Mouse (Mus musculus): ENCODE measurements at regions not wholly inside any gene's neighbourhood (a gene's known extent, or its start where the extent isn't known, plus 50 kb on each side); places are given as distances from the start of the nearest gene placed in this dataset.
A peak's percentile ranks its signal among the peaks of the same experiment; 100 is the strongest.

- H3K36me3 ChIP-seq (ENCODE audit: control insufficient read depth, insufficient read depth, low read length): no peaks in the 10 kb centered on the region
- H3K4me2 ChIP-seq (ENCODE audit: low read depth, low read length): peak overlapping the region; percentile 0; the same call in 1 of the 2 replicates
- peak; percentile 77 for ATAC-seq (ENCODE audit: low read depth)
- H3K4me1 ChIP-seq (ENCODE audit: control insufficient read depth, insufficient read depth, low read length): peaks cover 6% of the 10 kb centered on the region; the same call in 1 of the 2 replicates
- 0 out of 2 replicates have a peak overlapping the region, but pooled peaks have one; percentile 16 for H3K9ac ChIP-seq (replicated peaks; ENCODE audit: low read depth, low read length)
- 3% methylated on average over 19 of the region's 19 CpGs for WGBS
- peak overlapping the region; percentile 39; the same call in 1 of the 2 replicates for H3K27ac ChIP-seq (ENCODE audit: low read depth, low read length)
- no peak overlapping the region for H3K4me3 ChIP-seq (ENCODE audit: low read depth, low read length)
- H3K9me3 ChIP-seq (ENCODE audit: control insufficient read depth, low read length): no peaks in the 10 kb centered on the region
- no peaks in the 10 kb centered on the region; the same call in 1 of the 2 replicates for H3K27me3 ChIP-seq (ENCODE audit: control insufficient read depth, insufficient read depth, low read length)
Observed at GRCm38 (mm10) chr1:51697265-51698192, 218.3 kb downstream of the Myo1b start.

- no peak overlapping the region for H3K27ac ChIP-seq (ENCODE audit: low read depth, low read length)
- no peaks in the 10 kb centered on the region for H3K36me3 ChIP-seq (ENCODE audit: control insufficient read depth, insufficient read depth, low read length)
- no peak overlapping the region for H3K4me3 ChIP-seq (ENCODE audit: low read depth, low read length)
- ATAC-seq (ENCODE audit: low read depth): no peak
- H3K27me3 ChIP-seq (ENCODE audit: control insufficient read depth, insufficient read depth, low read length): no peaks in the 10 kb centered on the region; the same call in 1 of the 2 replicates
- H3K9ac ChIP-seq (replicated peaks; ENCODE audit: low read depth, low read length): no peak overlapping the region
- no peaks in the 10 kb centered on the region for H3K9me3 ChIP-seq (ENCODE audit: control insufficient read depth, low read length)
- 28% methylated on average over 2 of the region's 2 CpGs for WGBS
- peaks cover 6% of the 10 kb centered on the region; the same call in 1 of the 2 replicates for H3K4me1 ChIP-seq (ENCODE audit: control insufficient read depth, insufficient read depth, low read length)
- H3K4me2 ChIP-seq (ENCODE audit: low read depth, low read length): no peak overlapping the region
Observed at GRCm38 (mm10) chr1:51696471-51696870, 218.2 kb upstream of the Nabp1 start.

- Histone ChIP-seq H3K36me3 (ENCODE audit: control insufficient read depth, insufficient read depth, low read length) (no peaks in the 10 kb centered on the region), H3K4me3 (ENCODE audit: low read depth, low read length) (no peak overlapping the region), H3K27ac (ENCODE audit: low read depth, low read length) (no peak overlapping the region), H3K4me2 (ENCODE audit: low read depth, low read length) (no peak overlapping the region), H3K9me3 (ENCODE audit: control insufficient read depth, low read length) (no peaks in the 10 kb centered on the region), H3K9ac (replicated peaks; ENCODE audit: low read depth, low read length) (no peak overlapping the region), H3K27me3 (ENCODE audit: control insufficient read depth, insufficient read depth, low read length) (no peaks in the 10 kb centered on the region; the same call in 1 of the 2 replicates), H3K4me1 (ENCODE audit: control insufficient read depth, insufficient read depth, low read length) (no peaks in the 10 kb centered on the region)
- WGBS: 91% methylated on average over 10 of the region's 10 CpGs
- ATAC-seq (ENCODE audit: low read depth): no peak
Observed at GRCm38 (mm10) chr1:51690878-51691277, 212.7 kb upstream of the Nabp1 start.

- Histone ChIP-seq H3K4me3 (ENCODE audit: low read depth, low read length) (no peak overlapping the region), H3K4me2 (ENCODE audit: low read depth, low read length) (no peak overlapping the region), H3K27ac (ENCODE audit: low read depth, low read length) (no peak overlapping the region), H3K36me3 (ENCODE audit: control insufficient read depth, insufficient read depth, low read length) (no peaks in the 10 kb centered on the region), H3K27me3 (ENCODE audit: control insufficient read depth, insufficient read depth, low read length) (no peaks in the 10 kb centered on the region), H3K9ac (replicated peaks; ENCODE audit: low read depth, low read length) (no peak overlapping the region), H3K4me1 (ENCODE audit: control insufficient read depth, insufficient read depth, low read length) (no peaks in the 10 kb centered on the region), H3K9me3 (ENCODE audit: control insufficient read depth, low read length) (no peaks in the 10 kb centered on the region)
- ATAC-seq (ENCODE audit: low read depth): no peak
- 80% methylated on average over 9 of the region's 9 CpGs for WGBS
Observed at GRCm38 (mm10) chr1:51689461-51690223, 211.4 kb upstream of the Nabp1 start.

- 0 out of 2 replicates have a peak, but pooled peaks have one; percentile 19 for ATAC-seq (ENCODE audit: low read depth)
- H3K4me1 ChIP-seq (ENCODE audit: control insufficient read depth, insufficient read depth, low read length): no peaks in the 10 kb centered on the region
- no peak overlapping the region for H3K27ac ChIP-seq (ENCODE audit: low read depth, low read length)
Observed at GRCm38 (mm10) chr1:51688946-51689345, 210.7 kb upstream of the Nabp1 start.

GRCm38 (mm10) chr1:51688224-51688545, 210.0 kb upstream of the Nabp1 start:
- no peaks in the 10 kb centered on the region for H3K4me1 ChIP-seq (ENCODE audit: control insufficient read depth, insufficient read depth, low read length)
- no peaks in the 10 kb centered on the region for H3K36me3 ChIP-seq (ENCODE audit: control insufficient read depth, insufficient read depth, low read length)
- no peak overlapping the region for H3K9ac ChIP-seq (replicated peaks; ENCODE audit: low read depth, low read length)
- 31% methylated on average over 1 of the region's 1 CpGs for WGBS
- no peak overlapping the region for H3K4me2 ChIP-seq (ENCODE audit: low read depth, low read length)
- peak; percentile 52 for ATAC-seq (ENCODE audit: low read depth)
- no peaks in the 10 kb centered on the region for H3K9me3 ChIP-seq (ENCODE audit: control insufficient read depth, low read length)
- H3K4me3 ChIP-seq (ENCODE audit: low read depth, low read length): no peak overlapping the region
- no peaks in the 10 kb centered on the region for H3K27me3 ChIP-seq (ENCODE audit: control insufficient read depth, insufficient read depth, low read length)
- no peak overlapping the region for H3K27ac ChIP-seq (ENCODE audit: low read depth, low read length)

More at GRCm38 (mm10) chr1:51688946-51689345, 210.7 kb upstream of the Nabp1 start:
- 83% methylated on average over 5 of the region's 5 CpGs for WGBS
- H3K27me3 ChIP-seq (ENCODE audit: control insufficient read depth, insufficient read depth, low read length): no peaks in the 10 kb centered on the region
- no peak overlapping the region for H3K9ac ChIP-seq (replicated peaks; ENCODE audit: low read depth, low read length)
- no peaks in the 10 kb centered on the region for H3K9me3 ChIP-seq (ENCODE audit: control insufficient read depth, low read length)
- no peaks in the 10 kb centered on the region for H3K36me3 ChIP-seq (ENCODE audit: control insufficient read depth, insufficient read depth, low read length)
- no peak overlapping the region for H3K4me3 ChIP-seq (ENCODE audit: low read depth, low read length)
- H3K4me2 ChIP-seq (ENCODE audit: low read depth, low read length): no peak overlapping the region

- peak; percentile 91 for ATAC-seq (ENCODE audit: low read depth)
- H3K4me1 ChIP-seq (ENCODE audit: control insufficient read depth, insufficient read depth, low read length): no peaks in the 10 kb centered on the region
- no peaks in the 10 kb centered on the region for H3K36me3 ChIP-seq (ENCODE audit: control insufficient read depth, insufficient read depth, low read length)
- H3K27ac ChIP-seq (ENCODE audit: low read depth, low read length): peak overlapping the region; percentile 46; the same call in 1 of the 2 replicates
- no peak overlapping the region for H3K9ac ChIP-seq (replicated peaks; ENCODE audit: low read depth, low read length)
- H3K4me2 ChIP-seq (ENCODE audit: low read depth, low read length): no peak overlapping the region
- 39% methylated on average over 7 of the region's 7 CpGs for WGBS
- no peaks in the 10 kb centered on the region for H3K9me3 ChIP-seq (ENCODE audit: control insufficient read depth, low read length)
- H3K27me3 ChIP-seq (ENCODE audit: control insufficient read depth, insufficient read depth, low read length): no peaks in the 10 kb centered on the region
- no peak overlapping the region for H3K4me3 ChIP-seq (ENCODE audit: low read depth, low read length)
Observed at GRCm38 (mm10) chr1:51687484-51688223, 209.4 kb upstream of the Nabp1 start.

- ATAC-seq (ENCODE audit: low read depth): no peak
- H3K9ac ChIP-seq (replicated peaks; ENCODE audit: low read depth, low read length): no peak overlapping the region
- H3K27me3 ChIP-seq (ENCODE audit: control insufficient read depth, insufficient read depth, low read length): no peaks in the 10 kb centered on the region
- WGBS: 83% methylated on average over 3 of the region's 3 CpGs
- H3K4me2 ChIP-seq (ENCODE audit: low read depth, low read length): no peak overlapping the region
- no peaks in the 10 kb centered on the region for H3K4me1 ChIP-seq (ENCODE audit: control insufficient read depth, insufficient read depth, low read length)
- H3K36me3 ChIP-seq (ENCODE audit: control insufficient read depth, insufficient read depth, low read length): no peaks in the 10 kb centered on the region
- no peak overlapping the region for H3K27ac ChIP-seq (ENCODE audit: low read depth, low read length)
- no peaks in the 10 kb centered on the region for H3K9me3 ChIP-seq (ENCODE audit: control insufficient read depth, low read length)
- H3K4me3 ChIP-seq (ENCODE audit: low read depth, low read length): no peak overlapping the region
Observed at GRCm38 (mm10) chr1:51686759-51687158, 208.5 kb upstream of the Nabp1 start.

All from neural tube, embryonic 14.5 days (tissue).